Mouse (Mus musculus) embryonic stem cell, embryonic (primary cell): ENCODE measurements around the gene Zfp553.

ENCODE experiments used
- CTCF ChIA-PET, 4 experiments: fragments of 300-600 bp in 2 of 4; fragments of 350-600 bp in 2 of 4; sonication (Branson Sonifier 250); formaldehyde crosslinking; loops; one replicate each; lab custom pipeline; 2022; ENCODE audit warnings: inconsistent platforms in 2 of 4; lab: Charles Lee
- POLR2A ChIA-PET, 4 experiments: fragments of 300-600 bp in 2 of 4; fragments of 350-600 bp in 2 of 4; sonication (Branson Sonifier 250); formaldehyde crosslinking; loops; one replicate each; lab custom pipeline; 2022; ENCODE audit warnings: antibody characterized with exemption in 4 of 4, inconsistent platforms in 1 of 4; lab: Charles Lee

Gene Zfp553

DNA sequence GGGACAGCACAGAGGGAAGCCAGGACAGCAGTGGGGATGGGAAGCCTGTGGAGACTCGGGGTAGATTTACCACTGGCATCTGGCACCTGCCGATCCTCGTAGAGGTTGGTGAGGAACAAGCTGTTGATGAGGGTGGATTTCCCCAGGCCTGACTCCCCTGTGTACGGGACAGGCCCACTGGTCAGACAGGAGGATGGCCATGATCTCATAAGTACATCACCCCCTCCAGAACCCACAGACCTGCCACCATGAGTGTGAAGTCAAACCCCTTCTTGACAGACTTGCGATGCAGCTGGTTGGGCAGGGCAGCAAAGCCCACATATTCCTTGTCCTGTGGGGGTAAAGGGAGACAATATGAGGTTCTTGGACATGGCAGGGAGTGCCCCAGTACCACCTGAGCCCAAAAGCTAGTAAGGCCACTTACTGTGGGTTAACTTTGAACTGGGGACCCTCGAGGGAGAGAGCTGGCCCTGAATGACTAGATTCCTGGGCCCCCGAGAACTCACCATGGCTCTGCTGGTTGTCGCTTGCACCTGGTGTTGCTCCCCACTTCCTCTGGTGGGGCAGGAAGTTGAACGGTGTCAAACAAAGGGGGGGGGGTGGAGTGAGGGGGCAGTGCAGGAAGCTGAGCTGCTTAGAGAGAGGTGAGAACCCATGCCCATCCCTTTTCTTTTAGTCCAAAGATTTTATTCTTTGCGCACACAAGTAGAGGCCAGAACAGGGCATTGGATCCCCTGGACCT lies 14.8 kb upstream of the Zfp553 start:
- ChIA-PET POLR2A (interaction anchor here (0.5 to 10.6 kb wide), 54 partner anchors 8 to 1052 kb away, joined by 3 to 274 read pairs (median 4); partner anchors contain the start of genes Sept1 (in 4 of the 4), Zfp553 (in 4 of the 4), Pagr1a (in 2 of the 4) and Pagr1b (in 2 of the 4)), CTCF (interaction anchor here (0.5 to 4.0 kb wide), 12 partner anchors 11 to 146 kb away, joined by 3 to 31 read pairs (median 4); partner anchors contain the start of genes Zfp771 (in 2 of the 4) and Dctpp1 (in 1 of the 4))

GRCm38 (mm10) chr7:127218670-127219069 lies 14.2 kb upstream of the Zfp553 start:
- POLR2A ChIA-PET = interaction anchor here (0.6 to 10.6 kb wide), 29 partner anchors 8 to 1052 kb away, joined by 3 to 274 read pairs (median 4); partner anchors contain the start of genes Sept1 (in 3 of the 4), Zfp553 (in 3 of the 4), Cd2bp2 (in 1 of the 4) and Tbc1d10b (in 1 of the 4)
- CTCF ChIA-PET = interaction anchor here in 3 of 4 experiments (0.6 to 4.0 kb wide), 10 partner anchors 10 to 42 kb away, joined by 3 to 31 read pairs (median 4); partner anchors contain the start of genes Zfp771 (in 2 of the 3) and Dctpp1 (in 1 of the 3)

DNA sequence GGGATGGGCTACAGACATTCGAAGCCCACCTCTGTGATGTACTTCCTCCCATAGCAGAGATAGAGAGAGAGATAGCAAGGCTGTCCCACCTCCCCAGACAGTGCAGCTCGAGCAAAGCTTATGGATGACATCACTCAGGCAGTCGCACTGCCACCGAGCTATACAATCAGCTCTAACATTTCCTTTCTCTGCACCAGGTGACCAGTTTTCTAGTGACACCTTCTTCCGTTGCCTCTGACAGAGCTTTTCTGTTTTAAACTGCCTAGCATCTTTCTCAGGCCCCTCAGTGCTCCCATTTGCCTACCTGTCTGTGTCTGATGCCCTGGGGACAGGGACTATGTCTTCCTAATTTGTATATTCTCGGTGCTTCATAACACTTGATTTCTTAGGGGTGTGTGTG lies 12.4 kb upstream of the Zfp553 start:
- ChIA-PET CTCF (interaction anchor here in 2 of 4 experiments (1.1 to 4.0 kb wide), 3 partner anchors 8 to 39 kb away, joined by 4 to 31 read pairs (median 4); no protein-coding TSS in a partner anchor), POLR2A (interaction anchor here (0.6 to 10.6 kb wide), 18 partner anchors 9 to 835 kb away, joined by 3 to 274 read pairs (median 4); partner anchors contain the start of genes Sept1 (in 2 of the 4), Zfp553 (in 2 of the 4), Cd2bp2 (in 1 of the 4) and Zfp771 (in 1 of the 4))

DNA sequence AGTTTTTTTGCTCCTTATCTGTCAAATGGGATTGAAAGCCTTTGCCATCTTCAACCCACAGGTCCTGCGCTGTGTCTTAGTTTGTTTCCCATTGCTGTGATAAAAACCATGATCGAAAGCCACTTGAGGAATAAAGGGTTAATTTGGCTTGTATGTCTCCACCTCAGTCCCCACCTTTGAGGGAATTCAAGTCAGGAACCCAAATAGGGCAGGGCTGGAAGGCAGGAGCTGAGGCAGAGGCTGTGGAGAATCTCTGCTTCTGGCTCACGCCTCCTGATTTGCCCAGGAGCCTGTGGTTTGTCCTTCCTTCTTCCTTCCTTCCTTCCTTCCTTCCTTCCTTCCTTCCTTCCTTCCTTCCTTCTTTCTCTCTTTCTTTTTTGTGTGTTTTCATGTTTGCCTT lies 9.8 kb upstream of the Zfp553 start:
- POLR2A ChIA-PET = interaction anchor here (0.6 to 10.6 kb wide), 26 partner anchors 8 to 499 kb away, joined by 3 to 274 read pairs (median 6); partner anchors contain the start of genes Sept1 (in 3 of the 4), Zfp553 (in 3 of the 4), Cd2bp2 (in 2 of the 4) and Mvp (in 1 of the 4)
- CTCF ChIA-PET = interaction anchor here in 2 of 4 experiments (0.7 to 3.4 kb wide), 4 partner anchors 8 to 276 kb away, joined by 4 to 17 read pairs (median 8); no protein-coding TSS in a partner anchor

GRCm38 (mm10) chr7:127223515-127224478 lies 9.1 kb upstream of the Zfp553 start:
- CTCF ChIA-PET = interaction anchor here in 3 of 4 experiments (0.6 to 3.4 kb wide), 6 partner anchors 9 to 275 kb away, joined by 3 to 17 read pairs (median 5); no protein-coding TSS in a partner anchor
- POLR2A ChIA-PET = interaction anchor here (0.6 to 10.6 kb wide), 33 partner anchors 9 to 545 kb away, joined by 3 to 274 read pairs (median 4); partner anchors contain the start of genes Sept1 (in 3 of the 4), Zfp553 (in 3 of the 4), Cd2bp2 (in 2 of the 4) and Zfp771 (in 2 of the 4)

DNA sequence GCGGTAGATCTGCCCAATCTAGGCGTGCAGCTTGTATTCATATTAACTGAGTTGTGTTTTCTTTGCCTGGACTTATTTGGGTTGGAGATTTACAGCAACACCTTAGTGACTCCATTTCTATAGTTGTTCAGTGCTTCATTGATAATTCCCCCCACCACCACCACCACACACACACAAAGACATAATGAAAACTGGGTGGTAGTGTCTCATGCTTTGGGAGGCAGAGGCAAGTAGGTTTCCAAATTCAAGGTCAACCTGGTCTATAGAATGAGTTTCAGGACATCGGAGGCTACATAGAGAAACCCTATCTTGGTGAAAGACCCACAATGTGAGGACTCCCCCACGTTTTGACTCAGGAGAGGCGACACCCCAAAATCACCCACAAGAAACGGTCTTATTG lies 8.2 kb upstream of the Zfp553 start:
- ChIA-PET CTCF (interaction anchor here in 2 of 4 experiments (0.6 to 3.4 kb wide), 3 partner anchors 10 to 37 kb away, joined by 3 to 17 read pairs (median 3); no protein-coding TSS in a partner anchor), POLR2A (interaction anchor here (0.6 to 10.6 kb wide), 23 partner anchors 8 to 546 kb away, joined by 3 to 274 read pairs (median 6); partner anchors contain the start of genes Sept1 (in 3 of the 4), Zfp553 (in 3 of the 4), Zfp771 (in 2 of the 4) and Cd2bp2 (in 1 of the 4))

GRCm38 (mm10) chr7:127225147-127225995 lies 7.5 kb upstream of the Zfp553 start:
- CTCF ChIA-PET = interaction anchor here in 2 of 4 experiments (0.6 to 3.4 kb wide), 4 partner anchors 10 to 529 kb away, joined by 3 to 17 read pairs (median 4); no protein-coding TSS in a partner anchor
- POLR2A ChIA-PET = interaction anchor here (0.9 to 14.7 kb wide), 29 partner anchors 4 to 426 kb away, joined by 3 to 274 read pairs (median 5); partner anchors contain the start of genes Zfp771 (in 3 of the 4), Sept1 (in 2 of the 4), Zfp553 (in 2 of the 4) and Cd2bp2 (in 1 of the 4)

- ChIA-PET CTCF (interaction anchor here (0.5 to 3.4 kb wide), 16 partner anchors 8 to 428 kb away, joined by 3 to 31 read pairs (median 4); partner anchors contain the start of gene Dctpp1 (in 1 of the 4)), POLR2A (interaction anchor here (0.6 to 14.7 kb wide), 27 partner anchors 7 to 45 kb away, joined by 3 to 274 read pairs (median 6); partner anchors contain the start of genes Zfp771 (in 3 of the 4), Cd2bp2 (in 1 of the 4), Dctpp1 (in 1 of the 4) and Sephs2 (in 1 of the 4))
Observed at GRCm38 (mm10) chr7:127228615-127229303, 4.1 kb upstream of the Zfp553 start.

DNA sequence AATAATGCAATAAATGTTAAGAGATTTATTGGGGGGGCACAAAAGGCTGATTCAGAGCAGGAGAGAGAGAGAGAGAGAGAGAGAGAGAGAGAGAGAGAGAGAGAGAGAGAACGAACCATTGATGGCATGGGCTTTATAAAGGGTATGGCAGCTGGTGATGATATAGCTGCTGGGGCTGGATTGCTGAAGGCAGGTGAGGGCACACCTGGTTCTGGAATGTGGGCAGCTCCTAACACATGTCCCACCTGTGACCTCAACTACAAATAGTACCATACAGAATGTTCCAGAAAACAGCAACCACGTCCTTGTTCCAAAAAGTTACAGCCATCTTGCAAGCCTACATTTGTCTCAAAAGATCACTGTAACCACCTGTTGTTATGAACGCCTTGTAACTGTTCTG lies 1.5 kb upstream of the Zfp553 start:
- ChIA-PET CTCF (interaction anchor here (0.6 to 2.9 kb wide), 8 partner anchors 14 to 145 kb away, joined by 3 to 17 read pairs (median 4); no protein-coding TSS in a partner anchor), POLR2A (interaction anchor here (0.6 to 14.7 kb wide), 27 partner anchors 7 to 1792 kb away, joined by 3 to 274 read pairs (median 8); partner anchors contain the start of genes Zfp771 (in 2 of the 4), Cd2bp2 (in 1 of the 4), Dctpp1 (in 1 of the 4) and Maz (in 1 of the 4))

GRCm38 (mm10) chr7:127231826-127232621 lies 837 bp upstream of the Zfp553 start:
- ChIA-PET POLR2A (interaction anchor here (0.6 to 14.7 kb wide), 55 partner anchors 8 to 1792 kb away, joined by 3 to 274 read pairs (median 5); partner anchors contain the start of genes Zfp771 (in 3 of the 4), Cd2bp2 (in 2 of the 4), Sephs2 (in 2 of the 4) and Dctpp1 (in 1 of the 4)), CTCF (interaction anchor here (0.6 to 1.5 kb wide), 9 partner anchors 11 to 452 kb away, joined by 3 to 5 read pairs (median 4); partner anchors contain the start of gene Dctpp1 (in 1 of the 4))

DNA sequence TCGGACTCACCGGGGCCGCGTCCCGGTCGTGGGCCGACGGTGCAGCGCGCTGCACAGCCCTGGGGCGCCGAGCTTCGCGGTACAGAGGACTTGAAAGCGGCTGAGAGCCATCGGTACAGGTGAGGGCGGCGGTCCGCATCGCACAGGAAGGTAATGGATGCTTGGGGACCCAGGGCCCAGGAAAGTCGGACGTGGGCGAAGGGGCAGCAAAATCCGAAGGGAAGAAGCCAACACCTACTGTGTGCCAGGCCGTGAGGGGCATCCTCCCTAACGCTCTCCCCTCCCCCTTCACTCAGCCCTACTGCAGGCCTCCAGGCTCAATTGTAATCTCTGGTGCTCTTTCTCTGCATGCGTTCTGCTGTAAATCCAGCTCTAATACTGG lies 498 bp downstream of the Zfp553 start:
- CTCF ChIA-PET = interaction anchor here in 3 of 4 experiments (0.6 to 1.5 kb wide), 8 partner anchors 11 to 453 kb away, joined by 3 to 5 read pairs (median 3); partner anchors contain the start of genes Dctpp1 (in 1 of the 3) and Zfp771 (in 1 of the 3)
- POLR2A ChIA-PET = interaction anchor here (0.6 to 14.7 kb wide), 50 partner anchors 8 to 736 kb away, joined by 3 to 274 read pairs (median 5); partner anchors contain the start of genes Zfp771 (in 3 of the 4), Cd2bp2 (in 2 of the 4), Sephs2 (in 2 of the 4) and Dctpp1 (in 1 of the 4)

GRCm38 (mm10) chr7:127233765-127234164 lies 904 bp downstream of the Zfp553 start:
- ChIA-PET POLR2A (interaction anchor here (0.7 to 14.7 kb wide), 29 partner anchors 8 to 736 kb away, joined by 3 to 274 read pairs (median 9); partner anchors contain the start of genes Zfp771 (in 3 of the 4), Cd2bp2 (in 2 of the 4) and Tbc1d10b (in 1 of the 4)), CTCF (interaction anchor here in 3 of 4 experiments (0.6 to 1.5 kb wide), 6 partner anchors 11 to 454 kb away, joined by 3 to 5 read pairs (median 4); partner anchors contain the start of genes Dctpp1 (in 1 of the 3) and Zfp771 (in 1 of the 3))

DNA sequence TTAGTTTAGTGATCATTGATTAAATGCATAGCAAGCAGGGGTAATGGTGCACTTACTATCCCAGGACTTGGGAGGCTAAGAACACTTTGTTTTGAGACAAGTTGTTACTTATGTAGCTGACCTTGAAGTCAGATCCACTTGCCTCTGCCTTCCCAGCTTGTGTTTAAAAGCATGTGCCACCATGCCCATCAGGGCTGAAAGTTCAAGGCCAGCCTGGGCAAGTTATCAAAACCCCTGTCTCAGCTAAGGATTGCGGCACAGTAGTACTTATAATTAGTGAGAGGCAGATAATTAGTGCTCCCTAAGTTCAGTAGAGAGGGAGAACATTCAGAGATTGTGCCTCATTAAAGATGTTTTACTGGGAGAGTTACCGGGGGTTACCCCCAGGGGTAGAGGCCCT lies 1.9 kb downstream of the Zfp553 start:
- POLR2A ChIA-PET = interaction anchor here in 3 of 4 experiments (1.2 to 14.7 kb wide), 12 partner anchors 10 to 111 kb away, joined by 3 to 274 read pairs (median 13); partner anchors contain the start of genes Zfp768 (in 1 of the 3) and Zfp771 (in 1 of the 3)
- CTCF ChIA-PET = interaction anchor here in 1 of 4 experiments (1.1 kb wide), 1 partner anchor 21 kb away, joined by 3 read pairs; no protein-coding TSS in a partner anchor
